9 mouse cellular contexts compared by ENCODE assay signal in the genomic region with DNA sequence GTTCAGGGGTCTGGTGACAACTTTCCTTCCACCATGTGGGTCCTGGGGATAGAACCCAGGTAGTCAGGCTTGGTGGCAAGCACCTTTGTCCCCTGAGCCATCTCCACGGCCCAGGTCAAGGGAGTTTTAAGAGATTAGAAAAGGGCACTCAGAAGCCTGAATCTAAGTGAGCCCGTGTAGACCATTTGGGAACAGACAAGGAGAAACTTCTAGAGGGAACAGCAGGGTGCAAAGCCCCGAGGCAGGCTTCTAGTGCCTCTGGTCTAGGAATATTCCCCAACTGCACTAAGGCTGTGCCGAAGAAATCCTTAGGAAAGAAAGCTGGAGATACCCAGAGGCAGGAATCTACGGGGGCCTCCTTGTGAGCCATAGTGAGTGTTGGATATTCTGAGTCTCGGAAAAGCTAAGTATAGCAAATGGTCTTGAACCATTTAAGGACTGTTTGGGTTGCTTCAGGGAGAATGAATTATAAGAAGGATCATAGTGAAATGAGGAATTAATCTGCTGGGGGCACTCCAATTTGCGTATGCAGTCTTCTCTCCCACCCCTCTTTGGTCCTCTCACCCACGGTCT. TPM values are rescaled to one million over a fixed set of nuclear protein-coding genes. Genes with fewer than 3 reads are reported as not detected.
DNase-seq lines count a peak whose midpoint lies in the region; ATAC-seq and TF ChIP-seq lines count a peak whose summit lies in the region.
"Had no signal": no experiment of that assay in that cellular context is flagged by ENCODE, and none has a peak within 500 bp of the region (broad histone marks: within the 10 kb centered on the region; RNA-seq: fewer than 3 reads in every experiment).

No protein-coding gene starts in this region.

- DNase-seq in frontal cortex, postnatal 14 days (ENCODE audit: low spot score in 2 of 2), result no peak
- no peak for DNase-seq in lung, adult 18-20 months
- no peak for DNase-seq in urinary bladder, postnatal 25 days (ENCODE audit: low spot score)
- DNase-seq in lung, adult 2 months, result no peak

- 44% methylated on average over 8 of the region's 8 CpGs for WGBS in lung, embryonic 15.5 days
- 47% methylated on average over 8 of the region's 8 CpGs for WGBS in limb, embryonic 12.5 days
- WGBS in stomach, embryonic 16.5 days, result 47% methylated on average over 8 of the region's 8 CpGs
- WGBS in lung, adult 2 months, result 52% methylated on average over 8 of the region's 8 CpGs

- H3K4me2 ChIP-seq in lung, embryonic 15.5 days, result peak overlapping the region; percentile 87; the same call in 1 of the 2 replicates
- peak overlapping the region; percentile 97 for H3K4me2 ChIP-seq in limb, embryonic 12.5 days
- peak overlapping the region; percentile 100 for H3K4me2 ChIP-seq in stomach, embryonic 16.5 days (ENCODE audit: low read depth, low read length)

- H3K36me3 ChIP-seq in lung, embryonic 15.5 days, result no peaks in the 10 kb centered on the region
- H3K36me3 ChIP-seq in limb, embryonic 12.5 days, result no peaks in the 10 kb centered on the region
- no peaks in the 10 kb centered on the region for H3K36me3 ChIP-seq in stomach, embryonic 16.5 days (ENCODE audit: control insufficient read depth, insufficient read depth, low read length)
- H3K36me3 ChIP-seq: liver, embryonic 15.5 days had no signal

- peak overlapping the region; percentile 42; the same call in 1 of the 2 replicates for H3K4me3 ChIP-seq in lung, embryonic 15.5 days
- peak overlapping the region; percentile 66; the same call in 1 of the 2 replicates for H3K4me3 ChIP-seq in limb, embryonic 12.5 days (replicated peaks)
- peak overlapping the region; percentile 59; the same call in 1 of the 2 replicates for H3K4me3 ChIP-seq in stomach, embryonic 16.5 days (replicated peaks; ENCODE audit: low read length)
- H3K4me3 ChIP-seq in lung, adult 2 months (replicated peaks; ENCODE audit: extremely low read depth, low read depth, low read length), result no peak overlapping the region

- TF ChIP-seq CTCF in lung, adult 2 months (IDR thresholded peaks at IDR 0.05; ENCODE audit: insufficient read depth, low read length), result no peak

- TF ChIP-seq POLR2A in lung, adult 2 months (IDR thresholded peaks at IDR 0.05; ENCODE audit: borderline replicate concordance, extremely low read depth, low read depth, low read length), result no peak

- peak; percentile 15; the same call in 1 of the 2 replicates for ATAC-seq in frontal cortex, adult (ENCODE audit: low TSS enrichment)
- ATAC-seq in lung, embryonic 15.5 days (ENCODE audit: borderline replicate concordance, extremely low read depth, low FRiP score, low TSS enrichment), result no peak
- no peak for ATAC-seq in limb, embryonic 12.5 days (ENCODE audit: insufficient number of reproducible peaks, insufficient read depth, low FRiP score, low TSS enrichment, low read depth)
- no peak for ATAC-seq in stomach, embryonic 16.5 days (ENCODE audit: insufficient read depth, low FRiP score)

- no peak overlapping the region for H3K27ac ChIP-seq in lung, embryonic 15.5 days
- H3K27ac ChIP-seq in limb, embryonic 12.5 days, result no peak overlapping the region
- H3K27ac ChIP-seq in stomach, embryonic 16.5 days (ENCODE audit: low read length), result no peak overlapping the region
- H3K27ac ChIP-seq: liver, embryonic 15.5 days had no signal

- H3K27me3 ChIP-seq in lung, embryonic 15.5 days, result peaks cover 95% of the 10 kb centered on the region
- H3K27me3 ChIP-seq in limb, embryonic 12.5 days, result peaks cover 95% of the 10 kb centered on the region
- peaks cover 58% of the 10 kb centered on the region for H3K27me3 ChIP-seq in stomach, embryonic 16.5 days (ENCODE audit: control insufficient read depth, insufficient read depth, low read length)

- no peak overlapping the region for H3K9ac ChIP-seq in lung, embryonic 15.5 days
- H3K9ac ChIP-seq in limb, embryonic 12.5 days (replicated peaks), result no peak overlapping the region
- 0 out of 2 replicates have a peak overlapping the region, but pooled peaks have one; percentile 32 for H3K9ac ChIP-seq in stomach, embryonic 16.5 days (ENCODE audit: low read length)
- H3K9ac ChIP-seq: liver, embryonic 15.5 days had no signal

- H3K9me3 ChIP-seq in lung, embryonic 15.5 days, result no peaks in the 10 kb centered on the region
- no peaks in the 10 kb centered on the region for H3K9me3 ChIP-seq in limb, embryonic 12.5 days
- no peaks in the 10 kb centered on the region for H3K9me3 ChIP-seq in stomach, embryonic 16.5 days (replicated peaks; ENCODE audit: control insufficient read depth, low read length)
- H3K9me3 ChIP-seq: liver, embryonic 15.5 days had no signal

- peaks cover 17% of the 10 kb centered on the region for H3K4me1 ChIP-seq in lung, embryonic 15.5 days
- H3K4me1 ChIP-seq in limb, embryonic 12.5 days (replicated peaks), result peaks cover 19% of the 10 kb centered on the region
- peaks cover 22% of the 10 kb centered on the region for H3K4me1 ChIP-seq in stomach, embryonic 16.5 days (ENCODE audit: control insufficient read depth, insufficient read depth, low read length)
- H3K4me1 ChIP-seq in lung, adult 2 months (ENCODE audit: control insufficient read depth, insufficient read depth, low read length), result peaks cover 7% of the 10 kb centered on the region

RNA-seq across cellular contexts. Expression of a gene that starts 0.6 kb away (rescaled TPM):
- polyA plus RNA-seq in lung, embryonic 15.5 days (2015; fragmentation: Nextera tagmentation; extraction: Ambion mirVana), result 0.74 and 0.96 TPM in 2 replicates
- 5.0 and 5.8 TPM in 2 replicates for polyA plus RNA-seq in limb, embryonic 12.5 days (2016; fragmentation: Nextera tagmentation; extraction: Ambion mirVana)
- 4.0 and 4.2 TPM in 2 replicates for polyA plus RNA-seq in stomach, embryonic 16.5 days (2015; fragmentation: Nextera tagmentation; extraction: Ambion mirVana)
- polyA plus RNA-seq in lung, adult 2 months (2012; rRNA removed), result 1.4 and 2.2 TPM in 2 replicates

RNA-seq across cellular contexts. Expression of a gene that starts 13.0 kb away (rescaled TPM):
- polyA plus RNA-seq in lung, embryonic 15.5 days (2015; fragmentation: Nextera tagmentation; extraction: Ambion mirVana), result 21.3 and 24.4 TPM in 2 replicates
- 18.5 and 24.7 TPM in 2 replicates for polyA plus RNA-seq in limb, embryonic 12.5 days (2016; fragmentation: Nextera tagmentation; extraction: Ambion mirVana)
- polyA plus RNA-seq in stomach, embryonic 16.5 days (2015; fragmentation: Nextera tagmentation; extraction: Ambion mirVana), result 9.3 and 12.8 TPM in 2 replicates
- 44.8 and 48.4 TPM in 2 replicates for polyA plus RNA-seq in lung, adult 2 months (2012; rRNA removed)

RNA-seq across cellular contexts. Expression of a gene that starts 30.6 kb away (rescaled TPM):
- polyA plus RNA-seq in lung, embryonic 15.5 days (2015; fragmentation: Nextera tagmentation; extraction: Ambion mirVana), result 142 and 151 TPM in 2 replicates
- 114 and 124 TPM in 2 replicates for polyA plus RNA-seq in limb, embryonic 12.5 days (2016; fragmentation: Nextera tagmentation; extraction: Ambion mirVana)
- 140 and 156 TPM in 2 replicates for polyA plus RNA-seq in stomach, embryonic 16.5 days (2015; fragmentation: Nextera tagmentation; extraction: Ambion mirVana)
- 178 and 213 TPM in 2 replicates for polyA plus RNA-seq in lung, adult 2 months (2012; rRNA removed)

RNA-seq across cellular contexts. Expression of a gene that starts 43.6 kb away (rescaled TPM):
- 138 and 149 TPM in 2 replicates for polyA plus RNA-seq in lung, embryonic 15.5 days (2015; fragmentation: Nextera tagmentation; extraction: Ambion mirVana)
- 170 and 177 TPM in 2 replicates for polyA plus RNA-seq in limb, embryonic 12.5 days (2016; fragmentation: Nextera tagmentation; extraction: Ambion mirVana)
- 114 and 115 TPM in 2 replicates for polyA plus RNA-seq in stomach, embryonic 16.5 days (2015; fragmentation: Nextera tagmentation; extraction: Ambion mirVana)
- polyA plus RNA-seq in lung, adult 2 months (2012; rRNA removed), result 30.3 and 50.5 TPM in 2 replicates

RNA-seq across cellular contexts. Expression of a gene that starts 53.6 kb away (rescaled TPM):
- 10.8 and 12.9 TPM in 2 replicates for polyA plus RNA-seq in lung, embryonic 15.5 days (2015; fragmentation: Nextera tagmentation; extraction: Ambion mirVana)
- 17.6 and 18.3 TPM in 2 replicates for polyA plus RNA-seq in limb, embryonic 12.5 days (2016; fragmentation: Nextera tagmentation; extraction: Ambion mirVana)
- polyA plus RNA-seq in stomach, embryonic 16.5 days (2015; fragmentation: Nextera tagmentation; extraction: Ambion mirVana), result 10.6 and 12.9 TPM in 2 replicates
- 23.7 TPM in 2 replicates for polyA plus RNA-seq in lung, adult 2 months (2012; rRNA removed)
